8 mouse cellular contexts compared by ENCODE assay signal in genomic region chr11:100850778-100851528, GRCm38 (mm10). TPM values are rescaled to one million over a fixed set of nuclear protein-coding genes. Genes with fewer than 3 reads are reported as not detected.
DNase-seq lines count a peak whose midpoint lies in the region; ATAC-seq and TF ChIP-seq lines count a peak whose summit lies in the region.

No protein-coding gene starts in this region.

- peak overlapping the region; percentile 89 for H3K4me2 ChIP-seq in intestine, postnatal 0 days (replicated peaks; ENCODE audit: low read depth)
- H3K4me2 ChIP-seq in liver, embryonic 14.5 days (ENCODE audit: low read depth), result peak overlapping the region; percentile 80
- H3K4me2 ChIP-seq in neural tube, embryonic 13.5 days, result peak overlapping the region; percentile 87

- TF ChIP-seq POLR2A in cortical plate, adult 2 months (IDR thresholded peaks at IDR 0.05; ENCODE audit: extremely low read depth, insufficient read depth, low read length), result no peak

- ATAC-seq in intestine, postnatal 0 days, result peak; percentile 70
- peak; percentile 34 for ATAC-seq in liver, embryonic 14.5 days (ENCODE audit: insufficient read depth)
- peak; percentile 36 for ATAC-seq in neural tube, embryonic 13.5 days (ENCODE audit: low read depth)

- 5% methylated on average over 33 of the region's 33 CpGs for WGBS in intestine, postnatal 0 days
- WGBS in liver, embryonic 14.5 days (ENCODE audit: insufficient replicate concordance), result 5% methylated on average over 33 of the region's 33 CpGs
- WGBS in neural tube, embryonic 13.5 days, result under 1% methylated on average over 33 of the region's 33 CpGs

- no peak for TF ChIP-seq EP300 in liver, embryonic 14.5 days (IDR thresholded peaks at IDR 0.05; ENCODE audit: low read depth)

- no peaks in the 10 kb centered on the region; the same call in 1 of the 2 replicates for H3K27me3 ChIP-seq in intestine, postnatal 0 days (replicated peaks; ENCODE audit: control insufficient read depth, insufficient read depth, low read length)
- H3K27me3 ChIP-seq in liver, embryonic 14.5 days (ENCODE audit: control insufficient read depth, insufficient read depth, low read length), result no peaks in the 10 kb centered on the region; the same call in 1 of the 2 replicates
- peaks cover 28% of the 10 kb centered on the region for H3K27me3 ChIP-seq in neural tube, embryonic 13.5 days

- H3K9me3 ChIP-seq in intestine, postnatal 0 days (ENCODE audit: control insufficient read depth), result no peaks in the 10 kb centered on the region
- no peaks in the 10 kb centered on the region for H3K9me3 ChIP-seq in liver, embryonic 14.5 days (ENCODE audit: control insufficient read depth, low read length)
- H3K9me3 ChIP-seq in neural tube, embryonic 13.5 days, result no peaks in the 10 kb centered on the region

- intact Hi-C loops in gastrocnemius, postnatal 36 days (cut with DNase I), result no loop called here

- no peak for TF ChIP-seq CTCF in cortical plate, adult 2 months (IDR thresholded peaks at IDR 0.05; ENCODE audit: extremely low read depth, insufficient read depth, low read length)
- TF ChIP-seq CTCF in intestine, postnatal 0 days (IDR thresholded peaks at IDR 0.05; ENCODE audit: low read depth), result no peak
- TF ChIP-seq CTCF in liver, embryonic 14.5 days (IDR thresholded peaks at IDR 0.05; ENCODE audit: low read depth), result no peak

- H3K4me1 ChIP-seq in cortical plate, adult 2 months (ENCODE audit: control insufficient read depth, insufficient read depth, low read length), result peaks cover 1% of the 10 kb centered on the region; the same call in 1 of the 2 replicates
- peaks cover 3% of the 10 kb centered on the region; the same call in 1 of the 2 replicates for H3K4me1 ChIP-seq in intestine, postnatal 0 days (replicated peaks; ENCODE audit: control insufficient read depth, insufficient read depth, low read length)
- peaks cover 11 to 20% of the 10 kb centered on the region in 2 experiments for H3K4me1 ChIP-seq in liver, embryonic 14.5 days (replicated peaks; ENCODE audit: control insufficient read depth in 2 of 2, insufficient read depth in 2 of 2, low read length in 1 of 2)
- peaks cover 28% of the 10 kb centered on the region for H3K4me1 ChIP-seq in neural tube, embryonic 13.5 days (replicated peaks)

- H3K36me3 ChIP-seq in intestine, postnatal 0 days (ENCODE audit: control insufficient read depth, insufficient read depth), result no peaks in the 10 kb centered on the region
- no peaks in the 10 kb centered on the region for H3K36me3 ChIP-seq in liver, embryonic 14.5 days (replicated peaks; ENCODE audit: control insufficient read depth, insufficient read depth, low read depth)
- no peaks in the 10 kb centered on the region for H3K36me3 ChIP-seq in neural tube, embryonic 13.5 days

- peak; percentile 31 to 77 for DNase-seq in urinary bladder, adult 18-20 months (ENCODE audit: low spot score in 2 of 2)
- DNase-seq in urinary bladder, postnatal 10 days (ENCODE audit: low spot score), result no peak
- peak; percentile 66 to 68 for DNase-seq in gastrocnemius, postnatal 36 days
- no peak for DNase-seq in liver, embryonic 14.5 days (ENCODE audit: low read depth in 3 of 3, low spot score in 3 of 3)
- DNase-seq in thymus, postnatal 36 days, result peak; percentile 48 to 67

- H3K4me3 ChIP-seq in cortical plate, adult 2 months (ENCODE audit: insufficient read depth, low read length), result peak overlapping the region; percentile 80
- peak overlapping the region; percentile 96 for H3K4me3 ChIP-seq in intestine, postnatal 0 days (ENCODE audit: low read depth, low read length)
- peak overlapping the region; percentile 77 to 82 for H3K4me3 ChIP-seq in liver, embryonic 14.5 days (ENCODE audit: insufficient read depth in 1 of 2, low read depth in 2 of 2, low read length in 2 of 2)
- H3K4me3 ChIP-seq in neural tube, embryonic 13.5 days, result peak overlapping the region; percentile 93

- peak overlapping the region; percentile 98 for H3K9ac ChIP-seq in intestine, postnatal 0 days (ENCODE audit: low read depth, low read length)
- H3K9ac ChIP-seq in liver, embryonic 14.5 days (replicated peaks), result peak overlapping the region; percentile 86
- peak overlapping the region; percentile 96 for H3K9ac ChIP-seq in neural tube, embryonic 13.5 days

- peak overlapping the region; percentile 74 for H3K27ac ChIP-seq in cortical plate, adult 2 months (ENCODE audit: insufficient read depth, low read length)
- peak overlapping the region; percentile 94 for H3K27ac ChIP-seq in intestine, postnatal 0 days (ENCODE audit: low read depth, low read length)
- H3K27ac ChIP-seq in liver, embryonic 14.5 days, result no peak overlapping the region
- peak overlapping the region; percentile 88 for H3K27ac ChIP-seq in neural tube, embryonic 13.5 days (replicated peaks)

RNA-seq across cellular contexts. Expression of gene Stat5b, which starts 0.4 kb away (rescaled TPM):
- 17.3 and 19.7 TPM in 2 replicates for polyA plus RNA-seq in cortical plate, adult 2 months (2012; rRNA removed)
- total RNA-seq in gastrocnemius, postnatal 36 days (2021), result 100 to 1,000 TPM; 103 to 135 TPM
- 13.0 and 13.3 TPM in 2 replicates for polyA plus RNA-seq in intestine, postnatal 0 days (2015; fragmentation: Nextera tagmentation; extraction: Ambion mirVana)
- polyA plus RNA-seq in liver, embryonic 14.5 days (2012; rRNA removed), result 10.6 and 12.4 TPM in 2 replicates
- 16.4 and 19.3 TPM in 2 replicates for polyA plus RNA-seq in liver, embryonic 14.5 days (2014; fragmentation: Nextera tagmentation; extraction: Ambion mirVana)
- 17.2 TPM in 2 replicates for polyA plus RNA-seq in neural tube, embryonic 13.5 days (2015; fragmentation: Nextera tagmentation; extraction: Ambion mirVana)

RNA-seq across cellular contexts. Expression of gene Stat5a, which starts 8.2 kb away (rescaled TPM):
- polyA plus RNA-seq in cortical plate, adult 2 months (2012; rRNA removed), result 1.5 and 2.0 TPM in 2 replicates
- 10 to 100 TPM in 1 of 2 experiments, 1 to 10 TPM in 1; 8.4 to 11.8 TPM for total RNA-seq in gastrocnemius, postnatal 36 days (2021)
- polyA plus RNA-seq in intestine, postnatal 0 days (2015; fragmentation: Nextera tagmentation; extraction: Ambion mirVana), result 4.8 TPM in 2 replicates
- 7.8 and 8.5 TPM in 2 replicates for polyA plus RNA-seq in liver, embryonic 14.5 days (2012; rRNA removed)
- polyA plus RNA-seq in liver, embryonic 14.5 days (2014; fragmentation: Nextera tagmentation; extraction: Ambion mirVana), result 7.2 and 8.6 TPM in 2 replicates
- polyA plus RNA-seq in neural tube, embryonic 13.5 days (2015; fragmentation: Nextera tagmentation; extraction: Ambion mirVana), result 1.6 and 1.9 TPM in 2 replicates

Comparison
In these comparisons a context has a peak if more than half of its experiments do, and no peak if none do; other contexts are left out.
1. DNase-seq: peak in urinary bladder, adult 18-20 months (2 of 2), gastrocnemius, postnatal 36 days (2 of 2) and thymus, postnatal 36 days (2 of 2); none in urinary bladder, postnatal 10 days (single experiment) and liver, embryonic 14.5 days (0 of 3).
2. Peak in every context shown above with its lines, with median percentiles within 50 percentile points of each other: H3K4me3 ChIP-seq, ATAC-seq, H3K4me2 ChIP-seq and H3K9ac ChIP-seq.